Mouse (Mus musculus) embryonic facial prominence, embryonic 10.5 days (tissue): ENCODE data around the gene Cfap300. TPM values are rescaled to one million over a fixed set of nuclear protein-coding genes. Genes with fewer than 3 reads are reported as not detected.

Experiments used
- DNase-seq: peaks from one replicate; pipeline ENCODE4 v3.0.0-alpha.2; 2017; ENCODE audit warnings: low spot score
- H3K27ac ChIP-seq: fragments of 300-500 bp; sonication (generic); replicated peaks from 2 replicates; pipeline ENCODE4 v1.5.1; 2016; ENCODE audit warnings: mild to moderate bottlenecking
- H3K27me3 ChIP-seq: fragments of 300-500 bp; sonication (generic); replicated peaks from 2 replicates; pipeline ENCODE4 v1.6.1; 2016; ENCODE audit warnings: low read depth, mild to moderate bottlenecking; ENCODE audit not compliant: poor library complexity, severe bottlenecking
- H3K36me3 ChIP-seq: fragments of 300-500 bp; sonication (generic); replicated peaks from 2 replicates; pipeline ENCODE4 v1.6.1; 2016; ENCODE audit warnings: mild to moderate bottlenecking, moderate library complexity
- H3K4me1 ChIP-seq: fragments of 300-500 bp; sonication (generic); 2 replicates; pipeline ENCODE4 v1.6.1; 2016
- H3K4me3 ChIP-seq: fragments of 300-500 bp; sonication (generic); 2 replicates; pipeline ENCODE4 v1.5.1; 2016; ENCODE audit warnings: mild to moderate bottlenecking, moderate library complexity
- H3K9me3 ChIP-seq: fragments of 300-500 bp; sonication (generic); 2 replicates; pipeline ENCODE4 v1.6.1; 2016; ENCODE audit warnings: mild to moderate bottlenecking
- WGBS: fragments of 180-500 bp; shearing (Covaris S2); methylation state at CpG from one replicate; pipeline ENCODE4 v1.1.7; 2016; 5-methylcytosine and 5-hydroxymethylcytosine counted together
- polyA plus RNA-seq: library from polyadenylated mRNA; unstranded; fragments of >200 nt; fragmentation: Nextera tagmentation; extraction: Ambion mirVana; gene quantifications from 2 replicates; pipeline ENCODE4 v1.2.1, GENCODE M21; 2016

The Cfap300 gene
- polyA plus RNA-seq, 1 experiment from 2014 or later = 19.9 TPM

GRCm38 (mm10) chr9:8017253-8017913 is 25.2 kb downstream of the Cfap300 start:
- Histone ChIP-seq H3K4me1 (no peaks in the 10 kb centered on the region), H3K4me3 (no peak overlapping the region), H3K36me3 (no peaks in the 10 kb centered on the region), H3K27me3 (no peaks in the 10 kb centered on the region), H3K27ac (no peak overlapping the region), H3K9me3 (no peaks in the 10 kb centered on the region)
- no peak for DNase-seq
- WGBS = 51% methylated on average over 20 of the region's 20 CpGs

GRCm38 (mm10) chr9:8004370-8004991 is 38.1 kb downstream of the Cfap300 start, which contains the start of gene Yap1:
Gene Yap1, minus strand, starts transcription at chr9:8004596.
- under 1% methylated on average over 77 of the region's 79 CpGs for WGBS
- Histone ChIP-seq H3K27ac (peak within 1 kb of the TSS; percentile 97), H3K36me3 (peaks cover 21% of the 10 kb centered on the region), H3K4me3 (peak within 1 kb of the TSS; percentile 95), H3K9me3 (no peaks in the 10 kb centered on the region), H3K4me1 (peaks cover 29% of the 10 kb centered on the region), H3K27me3 (no peaks in the 10 kb centered on the region)
- peak; percentile 95 for DNase-seq

DNA sequence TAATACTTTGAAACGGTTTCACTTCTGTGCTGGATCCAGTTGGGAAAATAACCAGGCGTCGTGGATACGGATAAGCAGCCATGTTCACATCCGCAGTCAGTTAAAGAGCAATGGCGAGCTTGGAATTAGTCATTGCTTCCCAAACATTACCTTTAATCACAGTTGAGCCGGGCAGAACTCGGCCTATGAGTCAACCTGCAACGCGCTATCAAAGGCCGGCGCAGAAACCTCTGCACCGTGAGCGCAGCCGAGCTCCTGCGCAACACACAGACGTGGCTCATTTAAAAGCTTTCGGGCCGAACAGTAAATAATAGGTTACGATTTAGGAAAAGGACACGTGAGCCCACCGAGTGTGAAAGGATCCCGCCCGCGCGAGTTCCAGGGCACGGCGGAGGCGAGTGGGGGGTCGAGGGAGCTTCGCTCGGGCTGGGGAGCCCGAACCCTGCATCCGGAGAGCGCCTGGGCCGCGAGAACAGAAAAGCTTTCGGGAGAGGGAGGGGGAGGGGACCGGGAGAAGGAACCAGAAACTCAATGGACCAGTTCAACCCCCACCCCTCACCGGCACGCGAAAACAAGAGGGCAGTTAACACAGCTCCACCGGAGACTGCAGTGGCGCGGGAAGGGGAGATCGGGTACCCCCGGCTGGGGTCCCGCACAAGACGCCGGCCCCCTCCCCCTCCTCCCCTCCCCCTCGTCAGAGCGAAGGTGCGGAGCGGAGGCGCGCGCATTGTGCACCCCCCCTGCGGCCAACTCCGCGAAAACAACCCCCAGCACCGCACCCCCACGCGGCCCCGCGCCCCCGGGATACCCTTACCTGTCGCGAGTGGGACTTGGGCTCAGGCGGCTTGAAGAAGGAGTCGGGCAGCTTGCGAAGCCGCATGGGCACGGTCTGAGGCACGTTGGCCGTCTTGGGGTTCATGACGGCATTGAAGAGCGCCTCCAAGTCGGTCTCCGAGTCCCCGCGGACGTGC is 39.0 kb downstream of the Cfap300 start:
- no peaks in the 10 kb centered on the region for H3K27me3 ChIP-seq
- peak overlapping the region; percentile 97 for H3K27ac ChIP-seq
- 1% methylated on average over 82 of the region's 82 CpGs for WGBS
- H3K4me1 ChIP-seq = peaks cover 30% of the 10 kb centered on the region
- DNase-seq = peak; percentile 82
- H3K36me3 ChIP-seq = peaks cover 30% of the 10 kb centered on the region
- H3K4me3 ChIP-seq = peak overlapping the region; percentile 95
- H3K9me3 ChIP-seq = no peaks in the 10 kb centered on the region

- no peaks in the 10 kb centered on the region for H3K27me3 ChIP-seq
- 3% methylated on average over 12 of the region's 12 CpGs for WGBS
- peak overlapping the region; percentile 97 for H3K27ac ChIP-seq
- peaks cover 38% of the 10 kb centered on the region for H3K36me3 ChIP-seq
- peak; percentile 38 for DNase-seq
- H3K9me3 ChIP-seq = no peaks in the 10 kb centered on the region
- H3K4me3 ChIP-seq = peak overlapping the region; percentile 95
- H3K4me1 ChIP-seq = peaks cover 30% of the 10 kb centered on the region
These were observed 39.8 kb downstream of the Cfap300 start for GRCm38 (mm10) chr9:8002806-8003205.

- Histone ChIP-seq H3K4me3 (peak overlapping the region; percentile 32; the same call in 1 of the 2 replicates), H3K4me1 (peaks cover 30% of the 10 kb centered on the region), H3K27ac (no peak overlapping the region), H3K9me3 (no peaks in the 10 kb centered on the region), H3K36me3 (peaks cover 51% of the 10 kb centered on the region), H3K27me3 (no peaks in the 10 kb centered on the region)
- 70% methylated on average over 7 of the region's 7 CpGs for WGBS
- no peak for DNase-seq
These were observed 41.3 kb downstream of the Cfap300 start for GRCm38 (mm10) chr9:8001352-8001751.

DNA sequence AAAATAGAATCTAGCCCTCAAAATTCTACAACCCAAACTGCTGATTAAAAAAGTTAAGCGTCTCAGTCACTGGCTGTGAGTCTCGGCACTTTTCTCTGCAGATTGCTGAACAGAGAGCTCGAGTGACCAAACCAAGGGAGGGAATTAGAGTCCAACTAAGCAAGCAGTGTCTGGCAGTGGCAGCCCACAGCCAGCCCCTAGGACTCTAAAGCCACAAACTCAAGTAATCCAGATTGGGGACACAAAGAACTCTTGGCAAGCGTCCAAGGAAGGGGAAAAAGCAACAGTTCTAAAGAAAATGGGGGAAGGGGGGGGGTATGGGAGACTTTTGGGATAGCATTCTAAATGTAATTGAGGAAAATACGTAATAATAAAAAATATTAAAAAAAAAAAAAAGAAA is 48.3 kb downstream of the Cfap300 start:
- Histone ChIP-seq H3K4me1 (no peaks in the 10 kb centered on the region), H3K4me3 (no peak overlapping the region), H3K27me3 (no peaks in the 10 kb centered on the region), H3K36me3 (peaks cover 94% of the 10 kb centered on the region), H3K27ac (no peak overlapping the region), H3K9me3 (no peaks in the 10 kb centered on the region)
- DNase-seq = no peak
- 90% methylated on average over 5 of the region's 5 CpGs for WGBS

DNA sequence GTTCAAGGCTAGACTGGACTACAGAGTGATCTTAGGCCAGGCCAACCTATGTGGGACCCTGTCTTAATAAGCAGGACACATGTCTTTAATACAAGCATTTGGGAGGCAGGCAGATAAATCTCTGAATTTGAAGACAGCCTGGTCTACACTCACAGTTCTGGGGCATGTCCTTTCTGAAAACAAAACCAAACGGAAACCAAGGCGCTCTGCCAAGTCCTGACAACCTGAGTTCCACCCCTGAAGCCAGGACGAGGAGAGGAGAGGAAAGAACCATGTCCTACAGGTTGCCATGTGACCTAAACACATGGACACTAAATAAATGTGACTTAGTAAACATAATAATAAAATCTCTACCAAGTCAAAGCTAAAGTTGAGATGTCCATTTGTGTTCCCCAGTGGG is 50.0 kb downstream of the Cfap300 start:
- Histone ChIP-seq H3K4me3 (no peak overlapping the region), H3K36me3 (peaks cover 94% of the 10 kb centered on the region), H3K27me3 (no peaks in the 10 kb centered on the region), H3K27ac (no peak overlapping the region), H3K4me1 (no peaks in the 10 kb centered on the region), H3K9me3 (no peaks in the 10 kb centered on the region)
- DNase-seq = no peak
- 86% methylated on average over 3 of the region's 3 CpGs for WGBS

DNA sequence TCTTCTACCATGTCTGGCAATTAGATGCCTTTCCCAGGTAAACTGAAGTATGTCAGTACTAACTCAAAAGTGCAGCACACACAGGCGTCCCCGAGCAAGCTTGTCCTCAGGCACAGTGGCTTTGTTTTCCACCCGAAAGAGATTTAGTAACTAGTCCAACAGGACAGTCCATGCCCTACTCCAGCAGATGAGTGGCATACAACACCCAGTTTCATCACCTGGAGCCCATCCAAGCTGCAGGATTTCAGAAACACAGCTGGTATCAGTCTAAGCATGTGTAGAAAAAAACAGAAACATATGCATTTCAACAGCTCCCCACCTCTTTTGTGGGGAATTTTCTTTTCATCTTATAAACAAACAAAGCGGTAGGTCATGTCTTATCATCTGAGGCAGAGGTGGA is 51.7 kb downstream of the Cfap300 start:
- Histone ChIP-seq H3K9me3 (no peaks in the 10 kb centered on the region), H3K27ac (no peak overlapping the region), H3K4me3 (no peak overlapping the region), H3K4me1 (no peaks in the 10 kb centered on the region), H3K36me3 (peaks cover 91% of the 10 kb centered on the region), H3K27me3 (no peaks in the 10 kb centered on the region)
- whole genome bisulfite sequencing = 88% methylated on average over 4 of the region's 4 CpGs
- DNase-seq = no peak

- peaks cover 79% of the 10 kb centered on the region for H3K36me3 ChIP-seq
- no peak overlapping the region for H3K27ac ChIP-seq
- no peaks in the 10 kb centered on the region for H3K27me3 ChIP-seq
- no peak overlapping the region for H3K4me3 ChIP-seq
- H3K4me1 ChIP-seq = peaks cover 10% of the 10 kb centered on the region
- no peaks in the 10 kb centered on the region for H3K9me3 ChIP-seq
- 90% methylated on average over 5 of the region's 5 CpGs for WGBS
- no peak for DNase-seq
These were observed 55.5 kb downstream of the Cfap300 start for GRCm38 (mm10) chr9:7987119-7987518.

DNA sequence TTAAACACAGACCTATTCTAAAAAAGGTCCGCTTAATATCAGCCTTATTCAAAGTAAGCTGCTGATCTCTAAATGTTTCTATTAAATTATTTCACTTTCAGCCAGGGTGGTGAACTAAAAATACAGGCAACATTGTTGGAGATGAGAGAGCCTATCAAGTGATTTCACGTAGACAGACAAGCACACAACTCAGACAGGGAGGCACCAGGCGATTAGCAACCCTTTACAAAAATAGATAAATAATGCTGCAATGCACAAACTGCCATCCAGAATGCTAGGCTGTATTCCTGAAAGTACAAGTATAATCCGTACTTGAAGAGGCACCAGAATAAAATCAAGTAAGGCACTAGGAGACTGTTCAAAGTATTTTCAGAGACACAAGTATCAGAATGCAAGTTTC is 58.3 kb downstream of the Cfap300 start:
- 83% methylated on average over 4 of the region's 4 CpGs for WGBS
- H3K36me3 ChIP-seq = peaks cover 81% of the 10 kb centered on the region
- no peak for DNase-seq

GRCm38 (mm10) chr9:7983665-7984064 is 59.0 kb downstream of the Cfap300 start:
- Histone ChIP-seq H3K36me3 (peaks cover 81% of the 10 kb centered on the region), H3K27me3 (no peaks in the 10 kb centered on the region), H3K4me3 (no peak overlapping the region), H3K9me3 (no peaks in the 10 kb centered on the region), H3K27ac (no peak overlapping the region), H3K4me1 (peaks cover 10% of the 10 kb centered on the region)
- no peak for DNase-seq
- WGBS = 22% methylated on average over 2 of the region's 2 CpGs

More for the DNA sequence above, 58.3 kb downstream of the Cfap300 start:
- no peaks in the 10 kb centered on the region for H3K27me3 ChIP-seq
- H3K4me3 ChIP-seq = no peak overlapping the region
- H3K4me1 ChIP-seq = peaks cover 10% of the 10 kb centered on the region
- no peak overlapping the region for H3K27ac ChIP-seq
- H3K9me3 ChIP-seq = no peaks in the 10 kb centered on the region

- Histone ChIP-seq H3K36me3 (peaks cover 87% of the 10 kb centered on the region), H3K4me1 (peaks cover 10% of the 10 kb centered on the region), H3K4me3 (no peak overlapping the region), H3K27ac (no peak overlapping the region), H3K27me3 (no peaks in the 10 kb centered on the region), H3K9me3 (no peaks in the 10 kb centered on the region)
- 89% methylated on average over 2 of the region's 2 CpGs for WGBS
- DNase-seq = no peak
These were observed 62.5 kb downstream of the Cfap300 start for GRCm38 (mm10) chr9:7980162-7980561.
